Mouse (Mus musculus) erythroblast, embryonic 14.5 days (primary cell): Measurements from ENCODE around the gene Spag7. TPM values are rescaled to one million over a fixed set of nuclear protein-coding genes. Genes with fewer than 3 reads are reported as not detected.

Experiments used
- H3K27me3 ChIP-seq: 2 replicates; pipeline ENCODE4 v1.6.1; 2012; ENCODE audit warnings: inconsistent platforms; ENCODE audit not compliant: control insufficient read depth
- H3K36me3 ChIP-seq: 2 replicates; pipeline ENCODE4 v1.6.1; 2012; ENCODE audit warnings: mild to moderate bottlenecking, inconsistent platforms; ENCODE audit not compliant: control insufficient read depth
- H3K4me1 ChIP-seq: 2 replicates; pipeline ENCODE4 v1.6.1; 2012; ENCODE audit warnings: inconsistent platforms; ENCODE audit not compliant: control insufficient read depth
- H3K4me3 ChIP-seq: replicated peaks from 2 replicates; pipeline ENCODE3; 2012; ENCODE audit warnings: moderate library complexity, mild to moderate bottlenecking, inconsistent platforms
- H3K9me3 ChIP-seq: 2 replicates; pipeline ENCODE4 v1.6.1; 2012; ENCODE audit warnings: low read length, inconsistent platforms, mixed read lengths; ENCODE audit not compliant: control insufficient read depth
- GATA1 ChIP-seq: IDR thresholded peaks from 2 replicates; pipeline ENCODE4 v1.6.1; 2012; ENCODE audit warnings: low read length, inconsistent platforms, mixed read lengths
- TAL1 ChIP-seq: IDR thresholded peaks from 3 replicates; pipeline ENCODE4 v1.6.1; 2012; ENCODE audit warnings: low read length, inconsistent platforms, mixed read lengths
- polyA plus RNA-seq: library from polyadenylated mRNA; stranded (reverse); fragments of >175 nt; gene quantifications from 2 replicates; pipeline ENCODE4 v1.2.3, GENCODE M21; 2012

Spag7 gene
- polyA plus RNA-seq, 1 experiment: 18.1 TPM

GRCm38 (mm10) chr11:70671333-70672047 lies 2.3 kb upstream of the Spag7 start:
- H3K9me3 ChIP-seq: no peaks in the 10 kb centered on the region

GRCm38 (mm10) chr11:70670483-70670882 lies 1.3 kb upstream of the Spag7 start:
- Histone ChIP-seq H3K9me3 (no peaks in the 10 kb centered on the region), H3K4me3 (peak overlapping the region; percentile 90), H3K36me3 (peaks cover 32% of the 10 kb centered on the region), H3K27me3 (no peaks in the 10 kb centered on the region), H3K4me1 (peaks cover 55% of the 10 kb centered on the region)
- TF ChIP-seq TAL1 (no peak), GATA1 (no peak)

More at GRCm38 (mm10) chr11:70671333-70672047, 2.3 kb upstream of the Spag7 start:
- Histone ChIP-seq H3K4me3 (no peak overlapping the region), H3K36me3 (peaks cover 31% of the 10 kb centered on the region), H3K27me3 (no peaks in the 10 kb centered on the region), H3K4me1 (peaks cover 49% of the 10 kb centered on the region)
- TF ChIP-seq TAL1: no peak
- no peak for TF ChIP-seq GATA1

GRCm38 (mm10) chr11:70669582-70670345 lies 548 bp upstream of the Spag7 start:
- no peaks in the 10 kb centered on the region for H3K27me3 ChIP-seq
- H3K4me1 ChIP-seq: peaks cover 55% of the 10 kb centered on the region
- peak overlapping the region; percentile 90 for H3K4me3 ChIP-seq
- H3K36me3 ChIP-seq: peaks cover 34% of the 10 kb centered on the region
- no peak for TF ChIP-seq TAL1
- TF ChIP-seq GATA1: no peak
- no peaks in the 10 kb centered on the region for H3K9me3 ChIP-seq

GRCm38 (mm10) chr11:70668335-70668770 lies 863 bp downstream of the Spag7 start:
- no peak for TF ChIP-seq TAL1
- TF ChIP-seq GATA1: no peak
- peaks cover 41% of the 10 kb centered on the region for H3K36me3 ChIP-seq

GRCm38 (mm10) chr11:70667271-70668150 lies 1.7 kb downstream of the Spag7 start:
- H3K4me1 ChIP-seq: peaks cover 55% of the 10 kb centered on the region
- peaks cover 49% of the 10 kb centered on the region for H3K36me3 ChIP-seq
- H3K27me3 ChIP-seq: no peaks in the 10 kb centered on the region
- no peaks in the 10 kb centered on the region for H3K9me3 ChIP-seq
- H3K4me3 ChIP-seq: peak overlapping the region; percentile 90
- no peak for TF ChIP-seq TAL1
- no peak for TF ChIP-seq GATA1

More at GRCm38 (mm10) chr11:70668335-70668770, 863 bp downstream of the Spag7 start:
- Histone ChIP-seq H3K4me1 (peaks cover 55% of the 10 kb centered on the region), H3K4me3 (peak overlapping the region; percentile 90), H3K9me3 (no peaks in the 10 kb centered on the region), H3K27me3 (no peaks in the 10 kb centered on the region)

- TF ChIP-seq GATA1 (no peak), TAL1 (no peak)
- Histone ChIP-seq H3K9me3 (no peaks in the 10 kb centered on the region), H3K27me3 (no peaks in the 10 kb centered on the region), H3K36me3 (peaks cover 55% of the 10 kb centered on the region), H3K4me1 (peaks cover 50% of the 10 kb centered on the region), H3K4me3 (no peak overlapping the region)
Observed at GRCm38 (mm10) chr11:70666687-70667086, 2.5 kb downstream of the Spag7 start.

- H3K9me3 ChIP-seq: no peaks in the 10 kb centered on the region
- H3K4me1 ChIP-seq: peaks cover 34% of the 10 kb centered on the region
- no peaks in the 10 kb centered on the region for H3K27me3 ChIP-seq
- TF ChIP-seq TAL1 (no peak), GATA1 (no peak)
- peaks cover 67% of the 10 kb centered on the region for H3K36me3 ChIP-seq
- no peak overlapping the region for H3K4me3 ChIP-seq
Observed at GRCm38 (mm10) chr11:70664741-70665140, 4.5 kb downstream of the Spag7 start.

GRCm38 (mm10) chr11:70663957-70664356 lies 5.3 kb downstream of the Spag7 start:
- no peak for TF ChIP-seq GATA1
- no peak for TF ChIP-seq TAL1
- Histone ChIP-seq H3K36me3 (peaks cover 67% of the 10 kb centered on the region), H3K27me3 (no peaks in the 10 kb centered on the region), H3K4me1 (peaks cover 27% of the 10 kb centered on the region), H3K4me3 (no peak overlapping the region), H3K9me3 (no peaks in the 10 kb centered on the region)

- TF ChIP-seq TAL1: no peak
- no peak for TF ChIP-seq GATA1
- no peaks in the 10 kb centered on the region for H3K27me3 ChIP-seq
- H3K4me3 ChIP-seq: no peak overlapping the region
- H3K36me3 ChIP-seq: peaks cover 67% of the 10 kb centered on the region
- H3K4me1 ChIP-seq: peaks cover 23% of the 10 kb centered on the region
- H3K9me3 ChIP-seq: no peaks in the 10 kb centered on the region
Observed at GRCm38 (mm10) chr11:70663101-70663500, 6.1 kb downstream of the Spag7 start.
